Comparison of ENCODE assay signal across 25 mouse cellular contexts in the genomic region with DNA sequence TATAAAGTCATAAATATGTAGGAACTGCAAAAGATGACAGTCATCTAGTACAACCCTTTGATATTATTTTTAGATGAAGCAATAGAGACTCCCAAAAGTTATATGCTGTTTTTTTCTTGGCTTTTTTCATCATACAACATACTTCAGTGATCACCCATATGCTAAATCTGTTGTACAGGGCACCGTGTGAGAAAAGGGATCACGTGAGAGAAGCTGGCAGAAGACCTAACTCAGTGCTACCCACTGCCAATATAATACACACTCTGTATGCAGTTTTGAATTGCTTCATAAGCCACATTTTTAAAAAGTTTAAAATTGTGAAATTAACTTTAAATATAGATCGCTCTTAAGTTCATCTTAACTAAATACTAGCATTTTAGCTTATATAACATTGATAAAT.
A peak's percentile ranks its signal among the peaks of the same experiment; 100 is the strongest.
DNase-seq lines count a peak whose midpoint lies in the region; ATAC-seq and TF ChIP-seq lines count a peak whose summit lies in the region.
"Had no signal": no experiment of that assay in that cellular context is flagged by ENCODE, and none has a peak within 500 bp of the region (broad histone marks: within the 10 kb centered on the region; RNA-seq: fewer than 3 reads in every experiment).

No protein-coding gene starts in this region.

- no peak for TF ChIP-seq CTCF in forebrain, postnatal 0 days (IDR thresholded peaks at IDR 0.05; ENCODE audit: low read depth)

- H3K9me3 ChIP-seq in forebrain, embryonic 15.5 days: no peaks in the 10 kb centered on the region
- no peaks in the 10 kb centered on the region for H3K9me3 ChIP-seq in forebrain, embryonic 11.5 days (ENCODE audit: control insufficient read depth, low read length)
- H3K9me3 ChIP-seq in forebrain, postnatal 0 days (ENCODE audit: low read length): no peaks in the 10 kb centered on the region
- H3K9me3 ChIP-seq: embryonic facial prominence, embryonic 12.5 days; embryonic facial prominence, embryonic 15.5 days; G1E; heart, embryonic 10.5 days; heart, embryonic 13.5 days had no signal

- no peak overlapping the region for H3K27ac ChIP-seq in forebrain, embryonic 15.5 days (replicated peaks)
- no peak overlapping the region for H3K27ac ChIP-seq in forebrain, embryonic 11.5 days (ENCODE audit: low read depth, low read length)
- H3K27ac ChIP-seq in forebrain, postnatal 0 days (ENCODE audit: low read depth, low read length): no peak overlapping the region
- H3K27ac ChIP-seq: embryonic facial prominence, embryonic 12.5 days; embryonic facial prominence, embryonic 15.5 days; heart, adult 2 months; heart, embryonic 13.5 days; hindbrain, embryonic 14.5 days; hindbrain, postnatal 0 days had no signal

- no peaks in the 10 kb centered on the region for H3K36me3 ChIP-seq in forebrain, embryonic 15.5 days
- no peaks in the 10 kb centered on the region for H3K36me3 ChIP-seq in forebrain, embryonic 11.5 days (ENCODE audit: control insufficient read depth, insufficient read depth, low read length)
- H3K36me3 ChIP-seq in forebrain, postnatal 0 days (ENCODE audit: insufficient read depth): no peaks in the 10 kb centered on the region
- H3K36me3 ChIP-seq: embryonic facial prominence, embryonic 12.5 days; embryonic facial prominence, embryonic 15.5 days; G1E; heart, embryonic 10.5 days; heart, embryonic 13.5 days had no signal

- no peak overlapping the region for H3K4me3 ChIP-seq in forebrain, embryonic 15.5 days
- no peak overlapping the region for H3K4me3 ChIP-seq in forebrain, embryonic 11.5 days (ENCODE audit: low read depth, low read length)
- no peak overlapping the region for H3K4me3 ChIP-seq in forebrain, postnatal 0 days (ENCODE audit: low read depth, low read length)
- H3K4me3 ChIP-seq: embryonic facial prominence, embryonic 12.5 days; embryonic facial prominence, embryonic 15.5 days; heart, adult 2 months; heart, embryonic 10.5 days; heart, embryonic 13.5 days had no signal

- 69% methylated on average over 3 of the region's 3 CpGs for WGBS in forebrain, embryonic 15.5 days
- WGBS in forebrain, embryonic 11.5 days: 95% methylated on average over 3 of the region's 3 CpGs
- WGBS in forebrain, postnatal 0 days: 57% methylated on average over 3 of the region's 3 CpGs

- peak; percentile 42 to 57 for DNase-seq in cerebellum, postnatal 14 days
- DNase-seq in cerebellum, adult 9-10 months: no peak
- DNase-seq in forebrain, embryonic 11.5 days (ENCODE audit: low spot score): no peak
- DNase-seq in forebrain, postnatal 0 days: peak; percentile 40
- DNase-seq in adrenal gland, adult (ENCODE audit: inconsistent age in 2 of 2, low spot score in 1 of 2): no peak
- DNase-seq: adrenal gland, adult 2 months; adrenal gland, postnatal 14 days; B cell, adult 2 months; gastrocnemius, postnatal 10 days; gastrocnemius, postnatal 36 days; heart, adult 2 months; heart, postnatal 14 days; heart, postnatal 4 days had no signal

- H3K4me1 ChIP-seq in forebrain, embryonic 15.5 days: peaks cover 19% of the 10 kb centered on the region
- H3K4me1 ChIP-seq in forebrain, embryonic 11.5 days (replicated peaks; ENCODE audit: control insufficient read depth, insufficient read depth, low read length): no peaks in the 10 kb centered on the region; the same call in 1 of the 2 replicates
- 0 out of 2 replicates have a peak, but pooled peaks cover 7% of the 10 kb centered on the region for H3K4me1 ChIP-seq in forebrain, postnatal 0 days (ENCODE audit: insufficient read depth)
- H3K4me1 ChIP-seq: embryonic facial prominence, embryonic 15.5 days had no signal

- peak; percentile 88 for ATAC-seq in forebrain, embryonic 15.5 days (replicated peaks)
- ATAC-seq in forebrain, embryonic 11.5 days (replicated peaks; ENCODE audit: low FRiP score): no peak
- peak; percentile 78 for ATAC-seq in forebrain, postnatal 0 days
- ATAC-seq: hindbrain, postnatal 0 days; inflammation-experienced regulatory T-cells, adult 6 months; intestine, embryonic 16.5 days; Patski had no signal

- no peak overlapping the region for H3K9ac ChIP-seq in forebrain, embryonic 15.5 days (replicated peaks)
- no peak overlapping the region for H3K9ac ChIP-seq in forebrain, embryonic 11.5 days (ENCODE audit: low read length)
- H3K9ac ChIP-seq in forebrain, postnatal 0 days: no peak overlapping the region
- H3K9ac ChIP-seq: embryonic facial prominence, embryonic 12.5 days; embryonic facial prominence, embryonic 15.5 days; heart, embryonic 13.5 days; hindbrain, embryonic 14.5 days had no signal

- H3K4me2 ChIP-seq in forebrain, embryonic 15.5 days (replicated peaks): no peak overlapping the region
- H3K4me2 ChIP-seq in forebrain, embryonic 11.5 days (ENCODE audit: low read depth, low read length, severe bottlenecking): no peak overlapping the region
- no peak overlapping the region for H3K4me2 ChIP-seq in forebrain, postnatal 0 days (ENCODE audit: low read depth)
- H3K4me2 ChIP-seq: embryonic facial prominence, embryonic 12.5 days; embryonic facial prominence, embryonic 15.5 days; heart, embryonic 13.5 days; hindbrain, embryonic 14.5 days had no signal

- no peaks in the 10 kb centered on the region for H3K27me3 ChIP-seq in forebrain, embryonic 15.5 days
- H3K27me3 ChIP-seq in forebrain, embryonic 11.5 days (ENCODE audit: control insufficient read depth, insufficient read depth, low read length): no peaks in the 10 kb centered on the region
- H3K27me3 ChIP-seq in forebrain, postnatal 0 days (ENCODE audit: insufficient read depth, low read length): no peaks in the 10 kb centered on the region
- H3K27me3 ChIP-seq: CH12.LX; embryonic facial prominence, embryonic 12.5 days; embryonic facial prominence, embryonic 15.5 days; heart, embryonic 13.5 days; Patski had no signal

Comparison
In these comparisons a context has a peak if more than half of its experiments do, and no peak if none do; other contexts are left out.
1. DNase-seq: peak in cerebellum, postnatal 14 days (2 of 2) and forebrain, postnatal 0 days (single experiment); none in cerebellum, adult 9-10 months (single experiment), forebrain, embryonic 11.5 days (single experiment) and adrenal gland, adult (0 of 2).